Mouse (Mus musculus): ENCODE measurements at regions not wholly inside any gene's neighbourhood (a gene's known extent, or its start where the extent isn't known, plus 50 kb on each side); places are given as distances from the start of the nearest gene placed in this dataset.

GRCm38 (mm10) chr1:125307223-125307622, 128.3 kb downstream of the Actr3 start:
- ATAC-seq (ENCODE audit: insufficient number of reproducible peaks, insufficient read depth, low FRiP score, low TSS enrichment, low read depth), result no peak
- WGBS, result 82% methylated on average over 3 of the region's 3 CpGs
- no peak overlapping the region for H3K27ac ChIP-seq
- no peak overlapping the region for H3K9ac ChIP-seq (replicated peaks)
- H3K9me3 ChIP-seq, result no peaks in the 10 kb centered on the region
- no peak overlapping the region for H3K4me3 ChIP-seq (replicated peaks)
- no peaks in the 10 kb centered on the region for H3K36me3 ChIP-seq
- no peaks in the 10 kb centered on the region for H3K4me1 ChIP-seq (replicated peaks)
- H3K27me3 ChIP-seq, result no peaks in the 10 kb centered on the region
- no peak overlapping the region for H3K4me2 ChIP-seq

DNA sequence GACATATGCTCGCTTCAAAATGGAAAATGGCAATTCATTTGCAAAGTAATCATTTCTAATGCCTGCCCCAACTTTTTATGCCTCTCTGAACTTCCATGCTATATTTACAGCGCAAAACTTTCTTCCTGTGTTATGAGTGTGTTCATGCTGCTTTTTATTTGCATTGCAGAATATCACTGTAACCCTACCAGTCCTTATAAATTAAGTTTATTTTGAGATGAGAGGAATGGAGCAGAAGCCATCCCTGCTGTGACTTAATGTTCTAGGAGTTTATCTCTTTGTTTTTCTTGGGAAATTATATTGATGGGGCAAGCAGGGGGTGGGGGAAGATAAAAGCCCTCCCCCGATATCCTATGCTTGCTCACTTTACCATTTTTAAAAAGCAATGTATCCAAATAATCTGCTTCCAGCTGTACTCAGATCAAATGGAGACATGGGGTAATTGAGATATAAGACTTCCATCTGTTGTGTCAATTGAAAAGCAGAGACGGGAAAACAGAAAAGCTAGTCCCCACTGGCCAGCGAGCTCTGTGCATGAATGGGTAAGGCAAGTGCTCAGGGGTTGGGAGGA, 136.9 kb downstream of the Actr3 start:
- no peak overlapping the region for H3K9ac ChIP-seq (replicated peaks)
- H3K36me3 ChIP-seq, result no peaks in the 10 kb centered on the region
- 87% methylated on average over 5 of the region's 5 CpGs for WGBS
- no peaks in the 10 kb centered on the region for H3K9me3 ChIP-seq
- H3K27ac ChIP-seq, result no peak overlapping the region
- no peaks in the 10 kb centered on the region for H3K27me3 ChIP-seq
- H3K4me2 ChIP-seq, result no peak overlapping the region
- no peaks in the 10 kb centered on the region for H3K4me1 ChIP-seq (replicated peaks)
- H3K4me3 ChIP-seq (replicated peaks), result no peak overlapping the region
- no peak for ATAC-seq (ENCODE audit: insufficient number of reproducible peaks, insufficient read depth, low FRiP score, low TSS enrichment, low read depth)

DNA sequence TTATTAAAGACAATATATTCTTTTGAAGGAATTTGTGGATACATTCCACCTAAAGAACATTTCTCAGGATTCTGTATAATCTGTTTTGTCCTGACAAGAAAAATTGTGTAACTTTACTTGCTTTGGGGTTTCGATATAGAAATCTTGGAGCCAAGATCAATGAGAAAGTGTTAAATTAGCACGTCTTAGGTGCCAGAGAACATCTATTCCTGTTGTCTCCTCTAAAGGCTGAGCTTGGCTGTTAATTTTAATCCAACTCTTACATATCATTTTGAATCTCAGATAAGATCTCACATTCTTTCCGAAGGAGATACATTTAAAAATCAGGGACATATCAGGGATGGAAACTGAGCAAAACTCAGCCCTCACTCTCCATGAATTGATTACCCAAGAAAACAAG, 139.9 kb downstream of the Actr3 start:
- Histone ChIP-seq H3K9me3 (no peaks in the 10 kb centered on the region), H3K4me2 (no peak overlapping the region), H3K27ac (no peak overlapping the region), H3K27me3 (no peaks in the 10 kb centered on the region), H3K9ac (replicated peaks) (no peak overlapping the region), H3K4me1 (replicated peaks) (no peaks in the 10 kb centered on the region), H3K36me3 (no peaks in the 10 kb centered on the region), H3K4me3 (replicated peaks) (no peak overlapping the region)
- no peak for ATAC-seq (ENCODE audit: insufficient number of reproducible peaks, insufficient read depth, low FRiP score, low TSS enrichment, low read depth)
- 84% methylated on average over 3 of the region's 3 CpGs for WGBS

DNA sequence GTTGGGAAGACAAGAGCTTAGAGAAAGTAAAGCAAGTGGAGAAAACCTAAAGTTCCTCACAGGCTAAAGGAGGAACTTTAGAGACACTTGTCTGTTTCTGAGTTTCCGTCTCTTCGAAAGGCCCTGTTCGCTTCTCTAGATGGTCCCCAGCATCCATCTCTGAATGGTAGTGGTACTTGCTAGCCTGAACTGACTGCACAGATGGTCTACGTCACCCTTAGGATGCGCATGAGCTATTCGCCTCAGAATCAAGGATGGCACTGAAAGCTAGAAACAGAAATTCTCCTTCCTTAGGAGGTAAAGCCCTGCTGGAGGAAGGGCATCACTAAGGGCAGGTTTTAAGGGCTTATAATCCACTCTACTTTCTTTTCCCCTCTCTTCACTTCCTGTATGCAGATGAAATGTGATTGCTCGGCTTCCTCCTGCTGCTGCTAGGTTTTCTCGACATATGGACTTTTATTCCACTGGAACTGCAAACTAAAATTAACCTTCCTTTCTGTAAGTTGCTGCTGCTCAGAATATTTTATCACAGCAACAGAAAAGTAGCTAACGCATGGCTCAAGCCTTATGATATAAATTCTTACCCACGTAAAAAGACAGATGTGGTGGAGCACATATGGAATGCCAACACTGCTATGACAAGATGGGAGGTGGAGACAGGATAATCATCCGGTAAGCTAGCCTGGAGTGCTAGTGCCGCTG, 145.1 kb downstream of the Actr3 start:
- Histone ChIP-seq H3K9ac (replicated peaks) (no peak overlapping the region), H3K27ac (no peak overlapping the region), H3K27me3 (no peaks in the 10 kb centered on the region), H3K9me3 (no peaks in the 10 kb centered on the region), H3K36me3 (no peaks in the 10 kb centered on the region), H3K4me1 (replicated peaks) (no peaks in the 10 kb centered on the region), H3K4me2 (no peak overlapping the region), H3K4me3 (replicated peaks) (no peak overlapping the region)
- WGBS, result 87% methylated on average over 12 of the region's 12 CpGs
- ATAC-seq (ENCODE audit: insufficient number of reproducible peaks, insufficient read depth, low FRiP score, low TSS enrichment, low read depth), result no peak

GRCm38 (mm10) chr1:125286347-125286746, 149.2 kb downstream of the Actr3 start:
- 65% methylated on average over 2 of the region's 2 CpGs for WGBS
- no peaks in the 10 kb centered on the region for H3K9me3 ChIP-seq
- H3K4me2 ChIP-seq, result no peak overlapping the region
- no peak overlapping the region for H3K27ac ChIP-seq
- no peaks in the 10 kb centered on the region for H3K36me3 ChIP-seq
- H3K27me3 ChIP-seq, result no peaks in the 10 kb centered on the region
- no peak for ATAC-seq (ENCODE audit: insufficient number of reproducible peaks, insufficient read depth, low FRiP score, low TSS enrichment, low read depth)
- no peak overlapping the region for H3K9ac ChIP-seq (replicated peaks)
- no peaks in the 10 kb centered on the region for H3K4me1 ChIP-seq (replicated peaks)
- H3K4me3 ChIP-seq (replicated peaks), result no peak overlapping the region

DNA sequence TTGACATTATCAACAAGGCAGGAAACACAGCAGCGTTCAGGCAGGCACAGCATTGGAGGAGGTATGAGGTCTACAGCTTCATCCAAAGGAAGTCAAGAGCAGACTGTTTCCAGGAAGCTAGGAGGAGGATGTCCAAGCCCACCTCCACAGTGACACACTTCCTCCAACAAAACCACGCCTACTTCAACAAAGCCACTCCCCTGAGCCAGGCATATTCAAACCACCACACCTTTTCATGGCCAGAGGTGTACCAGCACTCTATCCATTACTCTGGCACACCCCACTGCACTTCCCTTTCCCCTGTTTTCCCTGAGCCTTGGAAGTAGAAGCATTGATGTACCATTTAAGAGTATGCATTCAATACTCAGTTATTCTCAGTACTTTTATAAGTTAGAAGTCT, 150.8 kb downstream of the Actr3 start:
- no peak for ATAC-seq (ENCODE audit: insufficient number of reproducible peaks, insufficient read depth, low FRiP score, low TSS enrichment, low read depth)
- Histone ChIP-seq H3K27me3 (no peaks in the 10 kb centered on the region), H3K9me3 (no peaks in the 10 kb centered on the region), H3K4me3 (replicated peaks) (no peak overlapping the region), H3K27ac (no peak overlapping the region), H3K9ac (replicated peaks) (no peak overlapping the region), H3K4me2 (no peak overlapping the region), H3K4me1 (replicated peaks) (no peaks in the 10 kb centered on the region), H3K36me3 (no peaks in the 10 kb centered on the region)
- 77% methylated on average over 2 of the region's 2 CpGs for WGBS

- ATAC-seq (ENCODE audit: insufficient number of reproducible peaks, insufficient read depth, low FRiP score, low TSS enrichment, low read depth), result no peak
- H3K27me3 ChIP-seq, result no peaks in the 10 kb centered on the region
- no peaks in the 10 kb centered on the region for H3K36me3 ChIP-seq
- H3K4me2 ChIP-seq, result no peak overlapping the region
- no peak overlapping the region for H3K4me3 ChIP-seq (replicated peaks)
- no peaks in the 10 kb centered on the region for H3K4me1 ChIP-seq (replicated peaks)
- H3K27ac ChIP-seq, result no peak overlapping the region
- WGBS, result 83% methylated on average over 2 of the region's 2 CpGs
- no peaks in the 10 kb centered on the region for H3K9me3 ChIP-seq
- no peak overlapping the region for H3K9ac ChIP-seq (replicated peaks)
These were observed 161.8 kb downstream of the Actr3 start for GRCm38 (mm10) chr1:125273752-125274151.

- WGBS, result 79% methylated on average over 6 of the region's 6 CpGs
- ATAC-seq (ENCODE audit: insufficient number of reproducible peaks, insufficient read depth, low FRiP score, low TSS enrichment, low read depth), result no peak
- Histone ChIP-seq H3K36me3 (no peaks in the 10 kb centered on the region), H3K9ac (replicated peaks) (no peak overlapping the region), H3K4me3 (replicated peaks) (no peak overlapping the region), H3K27me3 (no peaks in the 10 kb centered on the region), H3K4me2 (no peak overlapping the region), H3K4me1 (replicated peaks) (no peaks in the 10 kb centered on the region), H3K9me3 (no peaks in the 10 kb centered on the region), H3K27ac (no peak overlapping the region)
These were observed 171.8 kb downstream of the Actr3 start for GRCm38 (mm10) chr1:125263684-125264083.

DNA sequence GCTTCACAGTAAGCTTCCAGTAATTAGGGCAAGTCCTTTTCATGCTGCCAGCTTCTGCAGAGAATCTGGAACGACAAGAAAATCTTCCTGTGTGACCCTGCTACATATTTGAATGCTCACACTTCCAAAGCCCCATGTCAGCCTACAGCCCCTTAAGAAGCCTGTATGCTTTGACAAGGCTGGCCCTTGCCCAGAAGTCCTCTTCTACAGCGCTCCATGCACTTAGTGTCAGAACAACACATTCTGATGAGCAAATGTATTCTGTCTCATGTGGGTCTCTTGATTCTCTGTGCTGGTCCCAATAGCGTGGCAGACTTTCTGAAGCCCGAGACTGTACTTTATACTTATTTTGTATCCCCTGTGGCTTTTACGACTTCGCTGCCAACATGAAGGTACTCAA, 172.5 kb downstream of the Actr3 start:
- 80% methylated on average over 6 of the region's 6 CpGs for WGBS
- Histone ChIP-seq H3K27me3 (no peaks in the 10 kb centered on the region), H3K4me1 (replicated peaks) (no peaks in the 10 kb centered on the region), H3K9me3 (no peaks in the 10 kb centered on the region), H3K9ac (replicated peaks) (no peak overlapping the region), H3K27ac (no peak overlapping the region), H3K36me3 (no peaks in the 10 kb centered on the region), H3K4me2 (no peak overlapping the region), H3K4me3 (replicated peaks) (no peak overlapping the region)
- ATAC-seq (ENCODE audit: insufficient number of reproducible peaks, insufficient read depth, low FRiP score, low TSS enrichment, low read depth), result no peak

DNA sequence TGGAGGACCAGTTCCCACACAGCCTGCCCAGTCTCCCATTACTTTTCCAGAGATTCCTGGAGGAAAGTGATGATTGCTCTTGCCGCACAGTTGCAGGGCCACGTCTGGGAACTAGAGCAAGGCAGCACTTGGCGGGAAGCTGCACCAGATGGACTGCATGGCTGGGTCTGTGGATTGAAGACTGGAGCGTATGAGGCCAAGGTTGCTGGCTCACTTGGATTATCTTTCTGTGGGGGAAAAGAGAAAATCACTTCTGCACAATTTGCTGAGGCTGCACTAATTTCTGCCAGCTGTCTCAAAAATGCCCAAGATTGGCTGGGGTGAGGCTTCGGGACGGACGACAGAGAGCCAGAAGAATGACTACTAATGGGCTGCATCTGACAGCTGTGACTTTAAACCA, 193.2 kb downstream of the Actr3 start:
- WGBS, result 91% methylated on average over 7 of the region's 7 CpGs

GRCm38 (mm10) chr1:125241717-125242116, 193.8 kb downstream of the Actr3 start:
- no peak overlapping the region for H3K4me2 ChIP-seq
- no peak for ATAC-seq (ENCODE audit: insufficient number of reproducible peaks, insufficient read depth, low FRiP score, low TSS enrichment, low read depth)
- no peak overlapping the region for H3K4me3 ChIP-seq (replicated peaks)
- H3K4me1 ChIP-seq (replicated peaks), result no peaks in the 10 kb centered on the region
- peaks cover 4% of the 10 kb centered on the region; the same call in 1 of the 2 replicates for H3K9me3 ChIP-seq
- H3K27ac ChIP-seq, result no peak overlapping the region
- no peak overlapping the region for H3K9ac ChIP-seq (replicated peaks)
- no peaks in the 10 kb centered on the region for H3K36me3 ChIP-seq
- whole genome bisulfite sequencing, result 95% methylated on average over 1 of the region's 1 CpGs
- H3K27me3 ChIP-seq, result no peaks in the 10 kb centered on the region

More for the DNA sequence above, 193.2 kb downstream of the Actr3 start:
- no peak overlapping the region for H3K27ac ChIP-seq
- no peak overlapping the region for H3K4me3 ChIP-seq (replicated peaks)
- no peaks in the 10 kb centered on the region for H3K4me1 ChIP-seq (replicated peaks)
- no peak overlapping the region for H3K4me2 ChIP-seq
- no peak for ATAC-seq (ENCODE audit: insufficient number of reproducible peaks, insufficient read depth, low FRiP score, low TSS enrichment, low read depth)
- no peaks in the 10 kb centered on the region for H3K36me3 ChIP-seq
- peaks cover 4% of the 10 kb centered on the region; the same call in 1 of the 2 replicates for H3K9me3 ChIP-seq
- no peak overlapping the region for H3K9ac ChIP-seq (replicated peaks)
- no peaks in the 10 kb centered on the region for H3K27me3 ChIP-seq

GRCm38 (mm10) chr1:125237595-125237988, 197.9 kb downstream of the Actr3 start:
- H3K9me3 ChIP-seq, result 0 out of 2 replicates have a peak, but pooled peaks cover 4% of the 10 kb centered on the region
- H3K4me3 ChIP-seq (replicated peaks), result no peak overlapping the region
- no peaks in the 10 kb centered on the region for H3K36me3 ChIP-seq
- WGBS, result 85% methylated on average over 3 of the region's 3 CpGs
- no peaks in the 10 kb centered on the region for H3K27me3 ChIP-seq
- H3K27ac ChIP-seq, result no peak overlapping the region
- ATAC-seq (ENCODE audit: insufficient number of reproducible peaks, insufficient read depth, low FRiP score, low TSS enrichment, low read depth), result no peak
- no peaks in the 10 kb centered on the region for H3K4me1 ChIP-seq (replicated peaks)
- no peak overlapping the region for H3K9ac ChIP-seq (replicated peaks)
- no peak overlapping the region for H3K4me2 ChIP-seq
